Mouse (Mus musculus) left cerebral cortex, postnatal 14 days (tissue): ENCODE results near the gene Spp2. TPM values are rescaled to one million over a fixed set of nuclear protein-coding genes. Genes with fewer than 3 reads are reported as not detected.

Experiments used
- DNase-seq, 2 experiments: peaks; one replicate each; pipeline ENCODE4 v3.0.0; 2021 to 2022; ENCODE audit warnings: low spot score in 2 of 2, mixed read lengths in 1 of 2
- intact Hi-C: fragments of 180-260 bp; cut with DNase I; formaldehyde crosslinking; loops from one replicate; pipeline ENCODE4 v1.15.1; 2025
- long read RNA-seq, 2 experiments: library from polyadenylated mRNA; stranded (forward); transcript quantifications; one replicate each; pipeline ENCODE4 v2.0.0; 2021
- total RNA-seq, 2 experiments: library from RNA; stranded (reverse); gene quantifications; 2 replicates each; pipeline ENCODE4 v1.2.3; 2021

Gene Spp2
- not detected for total RNA-seq
- long read RNA-seq, experiment 1: 0 reads
- long read RNA-seq, experiment 2: 0 reads

DNA sequence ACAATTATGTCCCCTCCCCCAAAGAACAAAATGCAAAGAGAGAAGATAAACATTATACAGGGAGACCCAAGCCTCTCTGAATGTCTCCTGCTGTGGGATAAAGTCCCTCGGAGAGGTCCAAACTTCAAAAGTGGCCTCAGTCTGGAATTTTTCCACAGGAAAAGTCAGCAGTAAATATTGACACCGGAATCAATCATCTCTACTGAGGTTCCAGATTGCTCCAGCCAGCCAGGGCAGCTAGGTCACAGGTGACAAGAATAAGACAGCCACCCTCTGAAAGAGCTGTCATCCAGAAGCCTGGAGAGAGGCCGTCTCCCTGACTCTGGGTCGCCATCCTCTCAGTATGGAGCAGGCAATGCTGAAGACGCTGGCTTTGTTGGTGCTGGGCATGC, at the start of gene Spp2:
Gene Spp2 (plus strand): TSS at position 155 of the 392 bp plus-strand sequence.
- intact Hi-C loops: no loop called here
- no peak for DNase-seq

DNA sequence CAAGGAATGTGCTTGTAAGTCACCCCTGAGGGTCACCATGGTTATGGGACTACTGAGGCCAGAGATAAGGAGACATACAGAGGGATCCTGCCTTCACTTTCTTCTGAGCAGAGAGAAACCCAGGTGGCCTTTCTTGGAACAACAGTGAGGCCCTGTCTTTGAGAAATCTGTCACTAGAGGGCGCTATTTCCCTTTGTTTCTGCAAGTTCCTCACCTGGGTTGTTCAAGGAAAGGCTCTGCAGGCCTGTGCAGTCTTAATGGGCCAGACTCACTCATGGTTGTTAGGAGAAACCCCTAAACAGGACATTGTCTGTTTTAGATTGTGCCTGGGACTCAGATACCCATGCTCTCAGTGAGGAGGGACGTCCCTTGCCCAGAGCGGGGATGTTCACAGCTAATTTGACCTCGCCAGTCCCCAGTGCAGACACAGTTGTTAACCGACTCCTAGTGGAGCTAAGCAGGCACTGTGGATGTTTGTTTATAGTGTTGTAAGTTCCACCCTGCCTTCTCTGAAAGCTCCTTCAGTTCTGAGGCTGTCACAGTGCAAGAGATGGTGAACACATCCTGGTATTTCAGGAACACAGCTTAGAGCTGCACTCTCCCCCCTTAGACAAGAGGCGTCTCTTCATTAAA, 49.2 kb upstream of the Spp2 start:
- DNase-seq: peak; percentile 87 to 88
- intact Hi-C loops: loop anchor here (2.0 kb wide), 1 partner anchor 385 kb away; no protein-coding TSS in a partner anchor

DNA sequence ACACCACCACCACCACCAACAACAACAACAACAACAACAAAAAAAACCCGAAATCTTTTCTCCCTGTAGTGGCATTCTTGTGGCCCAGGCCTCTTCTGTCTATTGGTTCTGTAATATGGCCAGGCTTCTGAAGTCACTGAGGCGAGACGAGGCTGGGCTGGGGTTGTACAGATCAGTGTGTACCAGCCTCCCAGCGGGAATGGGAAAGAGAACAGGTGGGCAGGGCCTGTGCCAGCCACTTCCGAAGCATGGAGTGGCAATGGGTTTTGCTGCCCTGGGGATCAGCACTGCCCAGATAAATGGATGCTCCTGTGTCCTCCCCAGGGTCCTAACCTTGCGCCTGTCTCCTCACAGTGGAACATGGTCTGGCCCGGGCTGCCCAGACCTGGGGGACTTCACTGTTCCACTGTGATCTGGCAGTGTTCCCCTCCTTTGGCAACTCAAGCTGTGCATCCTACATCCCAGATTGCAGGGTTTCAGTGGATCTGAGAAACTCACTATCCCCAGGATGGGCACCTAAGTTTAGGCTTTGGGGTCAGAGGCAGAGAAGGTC, 48.6 kb upstream of the Spp2 start:
- intact Hi-C loops: no loop called here
- no peak for DNase-seq

DNA sequence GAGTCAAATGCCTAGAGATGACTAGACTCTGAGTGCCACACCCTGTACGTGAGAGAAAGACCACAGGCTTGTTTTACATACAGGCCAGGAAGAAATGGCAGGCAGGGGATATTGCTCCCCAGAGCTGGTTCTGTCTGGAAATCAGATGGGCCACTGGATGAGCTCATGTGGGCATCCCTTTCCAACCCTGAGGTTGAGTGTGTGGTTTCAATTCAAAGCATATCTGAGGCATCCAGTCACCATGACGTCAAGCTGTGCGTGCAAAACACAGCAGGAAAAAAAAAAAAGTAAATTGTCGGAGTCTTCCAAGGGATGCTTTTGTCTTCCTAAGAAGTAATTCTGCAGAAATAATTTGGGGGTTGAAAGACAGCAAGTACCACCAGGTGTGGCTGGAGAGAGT, 45.7 kb upstream of the Spp2 start:
- no peak for DNase-seq
- intact Hi-C loops: loop anchor here (5.0 kb wide), 1 partner anchor 61 kb away; no protein-coding TSS in a partner anchor

DNA sequence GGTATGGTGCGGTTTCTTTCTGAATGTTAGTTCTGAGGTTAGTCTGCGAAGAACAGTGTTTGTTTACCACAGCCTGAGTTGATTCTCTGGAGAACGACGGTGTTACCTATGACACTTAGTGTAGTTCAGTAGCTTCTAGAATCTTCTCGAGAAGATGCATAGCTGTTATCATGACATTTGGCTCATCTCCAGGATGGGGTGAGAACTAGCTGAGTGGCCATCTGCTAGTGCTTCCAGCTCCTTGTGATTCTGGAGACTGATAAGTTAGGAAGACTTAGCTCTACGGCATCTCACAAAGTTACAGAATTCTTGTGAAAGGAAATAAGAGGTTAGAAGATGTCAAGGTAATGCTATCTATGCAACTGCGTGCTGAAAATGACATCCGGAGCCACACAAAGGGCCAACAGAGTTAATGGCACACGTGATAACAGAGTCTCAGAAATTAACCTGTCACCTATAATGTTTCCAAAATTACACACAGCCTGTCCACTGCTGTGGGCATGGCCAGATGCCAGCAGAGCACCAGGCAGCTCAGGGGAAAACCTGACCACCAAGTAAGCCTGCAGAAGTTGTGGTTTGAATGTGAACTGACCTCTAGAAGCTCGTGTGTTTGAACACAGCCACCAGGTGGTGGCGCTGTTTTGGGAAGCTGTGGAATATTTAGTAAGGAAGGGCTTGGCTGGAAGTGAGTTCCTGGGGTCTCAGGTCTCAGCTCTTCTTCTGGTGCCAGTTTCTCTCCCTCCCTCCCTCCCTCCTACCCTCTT, 39.7 kb upstream of the Spp2 start:
- intact Hi-C loops: no loop called here
- DNase-seq: no peak

DNA sequence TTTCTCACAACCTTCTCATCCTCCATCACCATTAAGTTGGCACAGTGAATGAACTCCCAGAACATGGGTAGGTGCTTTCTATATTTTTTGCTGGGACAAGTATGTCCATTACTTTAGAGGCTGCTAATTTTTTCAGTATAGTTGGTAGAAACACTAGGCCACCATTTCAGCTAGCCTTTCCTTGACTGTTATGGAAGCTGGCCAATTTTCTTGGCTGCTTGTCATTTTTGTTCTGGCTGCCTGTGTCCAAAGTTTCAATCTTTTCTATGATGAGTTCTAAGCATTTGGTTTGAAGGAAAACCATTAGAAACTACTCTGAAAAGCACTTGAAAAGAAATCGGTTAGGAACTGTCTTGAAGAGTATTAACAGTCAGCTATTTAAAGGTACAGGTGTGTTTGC, 28.3 kb upstream of the Spp2 start:
- DNase-seq: no peak
- intact Hi-C loops: no loop called here

DNA sequence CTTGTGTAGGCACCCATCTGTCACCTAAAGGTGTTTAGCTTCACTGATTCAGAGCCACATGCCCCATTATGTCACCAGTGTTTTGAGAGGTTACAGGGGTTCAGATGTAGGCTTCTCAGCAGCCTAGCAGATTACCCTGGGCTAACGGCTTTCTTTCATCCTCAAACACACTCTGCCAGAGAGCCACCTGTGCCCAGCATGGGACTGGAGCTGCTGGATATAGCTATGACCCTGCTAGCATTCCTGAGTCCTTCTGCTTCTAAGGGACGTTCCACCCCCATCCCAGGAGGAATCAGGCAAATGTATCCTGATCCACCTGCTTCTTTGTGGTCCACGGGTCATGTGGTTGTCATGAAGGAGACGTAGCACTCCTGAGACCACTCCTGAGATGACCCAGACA, 15.1 kb upstream of the Spp2 start:
- intact Hi-C loops: no loop called here
- DNase-seq: no peak

DNA sequence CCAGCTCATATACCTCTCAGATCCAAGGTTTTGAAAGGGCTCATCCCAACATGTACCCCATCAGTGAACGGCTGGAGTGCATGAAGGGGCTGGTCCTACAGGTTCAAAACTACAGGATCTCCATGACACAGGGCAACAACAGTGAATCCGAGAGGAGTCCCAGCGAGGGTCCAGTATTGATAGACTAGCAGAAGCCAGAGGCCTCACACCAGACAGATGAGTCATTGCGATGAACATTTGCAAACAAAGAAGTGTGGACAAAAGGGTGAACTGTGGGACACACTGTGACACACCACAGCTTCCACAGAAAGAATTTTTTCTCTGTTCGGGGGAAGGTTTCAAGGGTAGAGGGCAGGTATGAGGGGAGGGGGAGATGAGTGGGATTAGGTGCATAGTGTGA, 13.4 kb upstream of the Spp2 start:
- intact Hi-C loops: no loop called here
- no peak for DNase-seq

DNA sequence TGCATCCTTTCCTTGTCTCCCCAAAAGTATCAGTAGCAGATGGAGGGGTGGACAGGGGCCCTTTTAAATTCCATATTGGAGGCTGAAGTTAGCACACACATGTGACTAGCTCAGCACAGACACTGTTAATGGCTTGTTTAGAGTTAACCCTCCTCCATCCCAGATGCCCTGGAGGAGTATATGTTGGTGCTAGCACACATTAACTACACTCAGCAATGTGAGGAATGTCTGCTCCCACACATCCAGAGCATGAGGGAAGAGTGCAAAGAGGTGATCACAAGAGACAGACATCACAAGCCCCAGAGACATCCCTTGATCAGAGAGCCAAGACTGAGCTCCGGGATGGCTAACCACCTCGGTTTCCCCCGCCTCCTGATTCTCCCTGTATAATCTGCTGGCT, 3.4 kb upstream of the Spp2 start:
- DNase-seq: peak in 1 of 2 experiments; percentile 17
- intact Hi-C loops: no loop called here

DNA sequence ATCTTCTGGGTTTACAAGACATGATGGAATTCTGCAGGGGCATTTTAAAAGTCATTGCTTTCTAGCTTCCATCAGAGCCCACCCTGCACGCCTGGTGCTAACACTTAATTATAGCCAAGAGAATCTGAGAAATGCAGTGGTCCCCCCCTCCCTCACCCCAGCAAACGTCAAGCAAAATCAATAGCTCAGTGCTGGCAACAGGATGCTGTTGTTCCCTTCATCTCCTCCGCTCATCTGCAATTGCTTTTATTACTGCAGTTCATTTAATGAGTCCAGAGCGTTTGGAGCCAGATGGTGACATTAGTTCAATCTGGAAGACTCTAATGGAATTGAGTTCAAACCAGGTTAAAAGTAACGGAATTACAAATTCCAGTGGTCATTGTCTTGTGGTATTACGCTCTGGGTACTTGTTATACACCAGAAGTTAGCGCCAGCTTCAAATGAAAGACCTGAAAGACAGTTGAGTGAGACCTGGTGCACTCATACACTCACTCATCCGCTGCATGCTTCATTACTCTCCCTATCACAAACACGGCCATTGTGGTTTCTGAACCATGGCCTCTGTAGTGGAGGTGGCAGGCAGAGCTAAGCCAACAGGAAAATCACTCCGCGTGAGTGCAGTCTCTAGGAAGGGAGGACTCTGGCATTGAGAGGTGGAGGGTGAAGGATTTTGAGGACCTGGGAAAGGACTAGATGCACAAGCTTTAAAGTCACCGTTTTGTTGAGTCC, 519 bp upstream of the Spp2 start:
- intact Hi-C loops: no loop called here
- DNase-seq: no peak

DNA sequence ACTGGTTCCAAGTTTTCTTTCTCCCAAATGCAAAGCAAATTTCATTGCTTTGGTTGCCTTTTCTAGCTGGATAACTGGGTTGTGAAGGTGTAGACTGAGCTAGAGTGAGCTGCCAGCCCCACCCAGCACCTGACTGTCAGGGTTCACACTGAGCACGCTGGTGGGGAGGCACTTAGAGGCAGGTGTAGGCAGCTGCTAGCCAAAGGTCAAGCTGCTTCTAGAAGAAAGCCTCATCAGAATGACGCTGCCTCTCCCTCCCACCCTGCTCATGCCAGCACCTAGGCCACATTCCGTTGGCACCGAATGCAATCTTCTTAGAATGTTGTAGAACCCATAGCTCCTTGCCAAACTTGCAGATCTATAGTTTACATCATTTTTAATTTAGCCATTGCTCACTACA, 1.6 kb downstream of the Spp2 start:
- intact Hi-C loops: no loop called here
- no peak for DNase-seq

DNA sequence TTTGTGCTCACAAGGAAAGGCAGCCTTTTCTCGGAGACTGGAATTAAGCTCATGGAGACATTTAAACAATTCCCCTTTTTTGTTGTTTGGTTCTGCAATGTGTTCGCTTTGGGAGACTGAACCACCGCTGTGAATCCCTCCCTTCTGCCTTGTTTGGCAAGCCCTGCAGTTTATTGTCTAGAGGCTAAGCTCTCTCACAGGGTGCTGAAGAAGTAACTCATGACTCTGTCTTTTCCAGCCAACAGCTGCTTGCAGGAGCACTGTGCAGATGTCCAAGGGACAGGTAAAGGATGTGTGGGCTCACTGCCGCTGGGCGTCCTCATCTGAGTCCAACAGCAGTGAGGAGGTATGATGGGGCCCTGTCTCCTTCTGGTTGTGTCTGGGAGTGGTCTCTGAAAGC, 5.3 kb downstream of the Spp2 start:
- DNase-seq: no peak
- intact Hi-C loops: no loop called here

DNA sequence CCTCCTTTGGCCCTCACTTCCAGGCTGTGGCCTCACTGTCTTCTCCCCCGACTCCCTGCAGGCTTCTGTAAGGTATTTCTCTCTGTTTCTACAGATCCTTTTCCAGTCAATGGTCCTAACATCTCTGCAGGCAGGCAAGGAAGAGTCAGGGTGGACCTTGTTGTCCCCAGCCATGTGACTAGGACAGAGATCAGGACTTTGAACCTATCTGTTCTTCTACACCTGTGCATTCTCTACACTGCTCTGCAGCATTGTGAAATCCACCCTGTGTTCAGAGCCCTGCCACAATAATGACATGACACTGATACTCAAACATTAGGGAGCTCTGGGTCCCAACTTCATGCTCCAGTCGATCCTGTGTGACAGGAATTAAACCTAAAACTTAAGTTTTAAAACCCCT, 12.2 kb downstream of the Spp2 start:
- intact Hi-C loops: no loop called here
- no peak for DNase-seq

DNA sequence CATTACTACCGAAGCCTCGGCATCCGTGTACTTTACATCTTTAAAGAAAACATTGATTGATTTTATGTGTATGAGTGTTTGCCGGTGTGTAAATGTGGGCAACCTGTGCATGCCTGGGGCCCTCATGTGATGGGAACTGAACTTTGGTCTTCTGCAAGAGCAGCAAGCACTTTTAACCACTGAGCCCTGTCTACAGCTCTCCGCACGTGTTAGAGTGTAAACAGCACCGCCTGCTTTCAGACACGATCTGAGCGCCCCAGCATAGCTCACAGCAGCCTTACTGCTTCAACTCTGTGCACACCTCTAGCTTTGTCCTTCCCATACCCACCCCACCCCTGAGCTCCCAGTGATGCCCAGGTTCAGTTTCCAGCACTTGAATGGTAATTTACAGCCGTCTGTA, 15.3 kb downstream of the Spp2 start:
- intact Hi-C loops: loop anchor here (5.0 to 10.0 kb wide), 2 partner anchors 60 to 773 kb away; no protein-coding TSS in a partner anchor

DNA sequence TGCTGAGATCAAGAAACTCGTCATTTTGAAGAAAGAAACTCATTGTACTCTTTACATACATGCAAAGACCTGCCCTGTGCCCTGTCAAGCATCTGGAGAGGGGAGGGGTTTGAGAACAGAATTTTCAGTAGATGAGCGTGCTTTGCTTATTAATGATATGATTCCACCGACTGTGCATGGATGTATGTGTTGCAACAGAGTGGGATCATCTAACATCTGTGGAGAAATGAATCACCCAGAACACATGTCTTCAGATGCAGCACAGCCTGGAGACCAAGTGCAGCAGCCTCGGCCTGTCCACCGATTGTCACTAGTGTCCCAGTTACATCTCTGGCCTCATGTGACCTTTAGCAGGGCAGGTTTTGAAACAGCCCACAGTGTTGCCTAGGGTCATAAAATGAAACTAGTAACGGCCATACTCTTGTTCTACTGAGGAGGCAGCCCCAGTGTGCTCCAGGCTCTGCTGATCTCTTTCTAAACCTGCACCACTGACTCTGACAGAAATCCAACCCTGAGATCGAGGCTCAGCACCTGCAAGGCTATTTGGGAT, 16.2 kb downstream of the Spp2 start:
- no peak for DNase-seq
- intact Hi-C loops: loop anchor here (5.0 to 10.0 kb wide), 2 partner anchors 61 to 772 kb away; no protein-coding TSS in a partner anchor

More for the DNA sequence above, 15.3 kb downstream of the Spp2 start:
- no peak for DNase-seq

DNA sequence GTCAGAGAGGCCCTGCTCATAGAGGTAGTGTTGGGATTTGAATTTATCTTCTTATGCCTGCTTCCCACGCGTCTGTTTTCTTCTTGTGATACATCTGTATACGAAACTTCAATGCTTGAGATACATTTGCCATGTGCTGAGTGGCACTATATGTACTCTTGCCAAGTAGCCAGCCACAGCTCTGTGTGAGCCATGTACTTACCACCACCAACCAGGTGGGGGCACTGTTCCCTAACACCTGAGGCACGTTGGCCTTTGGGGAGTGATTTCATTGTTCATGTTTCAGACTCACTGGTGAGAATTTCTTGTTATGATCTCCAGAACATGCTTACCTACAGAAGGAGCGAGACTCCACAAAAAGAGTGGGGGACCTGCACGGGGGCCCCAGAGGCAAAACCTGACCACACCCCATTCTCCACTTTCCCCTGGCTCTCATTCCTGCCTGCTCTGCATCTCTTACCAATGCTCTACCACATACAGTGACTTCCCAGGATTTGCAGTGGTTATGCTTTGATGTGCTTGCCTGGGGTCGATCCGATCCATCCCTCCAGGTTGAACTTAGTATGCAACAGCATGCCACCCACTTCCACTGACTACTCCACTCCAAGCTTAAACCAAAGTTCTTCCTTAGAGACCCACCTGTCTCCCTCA, 18.0 kb downstream of the Spp2 start:
- intact Hi-C loops: loop anchor here (2.0 to 10.0 kb wide), 4 partner anchors 62 to 770 kb away; no protein-coding TSS in a partner anchor
- DNase-seq: peak; percentile 78 to 85

DNA sequence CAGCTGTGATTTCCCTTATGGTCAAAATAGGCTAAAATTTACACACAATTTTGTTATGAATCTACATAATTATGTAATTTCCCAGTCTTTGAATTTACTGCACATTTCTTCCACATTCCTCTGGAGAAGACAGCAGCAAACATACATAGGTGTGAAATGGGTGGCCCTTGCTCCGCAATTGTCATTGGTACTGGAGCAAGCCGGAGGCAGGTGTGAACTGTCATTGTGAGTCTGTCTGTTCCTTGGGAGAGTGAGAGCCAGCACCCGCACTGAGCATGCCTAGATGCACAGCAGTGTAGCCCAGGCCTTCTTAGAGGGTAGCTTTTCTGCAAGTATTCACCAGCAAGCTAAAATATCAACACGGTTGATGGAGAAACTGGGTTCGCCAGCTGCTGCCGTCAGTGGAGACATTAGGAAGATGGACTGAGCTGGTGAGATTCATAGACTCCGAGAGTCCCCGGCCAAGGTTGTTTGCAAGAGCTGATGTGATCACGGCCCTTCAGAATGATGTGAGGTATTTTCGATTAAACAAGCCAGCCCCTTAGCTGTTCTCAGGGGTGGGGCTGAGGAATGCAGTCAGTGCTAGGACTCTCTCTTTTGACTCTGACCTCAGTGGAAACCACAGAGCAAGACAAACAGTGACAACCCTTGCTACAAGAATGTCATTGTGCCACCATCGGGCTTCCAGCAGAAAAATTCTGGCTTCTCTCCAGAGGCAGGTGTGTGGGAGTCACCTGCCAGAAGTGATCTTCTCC, 21.4 kb downstream of the Spp2 start:
- intact Hi-C loops: loop anchor here (10.0 kb wide), 1 partner anchor 767 kb away; no protein-coding TSS in a partner anchor
- no peak for DNase-seq

DNA sequence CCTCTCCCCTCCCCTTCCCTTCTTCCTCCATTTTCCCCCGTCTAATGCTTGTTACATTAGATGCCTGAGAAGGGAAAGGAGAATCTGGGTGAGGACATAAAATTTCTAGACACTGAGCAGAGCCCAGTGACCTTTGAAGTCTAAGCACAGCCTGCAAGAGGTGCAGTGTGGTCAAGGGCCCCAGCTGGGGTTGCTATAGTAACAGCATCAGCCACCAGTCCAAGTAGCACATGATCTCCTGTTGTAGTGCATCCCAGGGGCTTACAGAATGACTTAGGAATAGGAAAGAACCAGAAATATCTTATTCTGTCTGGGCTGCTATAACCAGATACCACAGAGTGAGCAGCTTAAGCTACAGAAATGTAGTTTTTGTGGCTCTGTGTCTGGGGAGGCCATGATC, 22.7 kb downstream of the Spp2 start:
- intact Hi-C loops: loop anchor here (10.0 kb wide), 1 partner anchor 765 kb away; no protein-coding TSS in a partner anchor
- no peak for DNase-seq
